Mouse (Mus musculus) forebrain, embryonic 13.5 days (tissue): Measurements from ENCODE around the gene Ano1. TPM values are rescaled to one million over a fixed set of nuclear protein-coding genes. Genes with fewer than 3 reads are reported as not detected.

Experiments used
- ATAC-seq: fragments of 200-750 bp; cut with Nextera tagmentation; 2 replicates; pipeline ENCODE4 v1.8.0; 2017
- H3K27ac ChIP-seq: fragments of 300-500 bp; sonication (generic); 2 replicates; pipeline ENCODE4 v1.5.1; 2015; ENCODE audit warnings: inconsistent platforms, mild to moderate bottlenecking, moderate library complexity
- H3K27me3 ChIP-seq: fragments of 300-500 bp; sonication (generic); 2 replicates; pipeline ENCODE4 v1.6.1; 2015; ENCODE audit warnings: mild to moderate bottlenecking, inconsistent platforms
- H3K36me3 ChIP-seq: fragments of 300-500 bp; sonication (generic); 2 replicates; pipeline ENCODE4 v1.6.1; 2015; ENCODE audit warnings: mild to moderate bottlenecking, inconsistent platforms; ENCODE audit not compliant: poor library complexity, severe bottlenecking
- H3K4me1 ChIP-seq: fragments of 300-500 bp; sonication (generic); 2 replicates; pipeline ENCODE4 v1.6.1; 2015; ENCODE audit warnings: inconsistent platforms
- H3K4me2 ChIP-seq: fragments of 300-500 bp; sonication (generic); 2 replicates; pipeline ENCODE4 v1.6.1; 2015; ENCODE audit warnings: inconsistent platforms, mild to moderate bottlenecking, moderate library complexity
- H3K4me3 ChIP-seq: fragments of 300-500 bp; sonication (generic); 2 replicates; pipeline ENCODE4 v1.5.1; 2015; ENCODE audit warnings: mild to moderate bottlenecking, inconsistent platforms
- H3K9ac ChIP-seq: fragments of 300-500 bp; sonication (generic); 2 replicates; pipeline ENCODE4 v1.6.1; 2015; ENCODE audit warnings: mild to moderate bottlenecking, inconsistent platforms
- H3K9me3 ChIP-seq: fragments of 300-500 bp; sonication (generic); replicated peaks from 2 replicates; pipeline ENCODE4 v1.6.1; 2016; ENCODE audit warnings: inconsistent platforms
- WGBS: fragments of 180-500 bp; shearing (Covaris S2); methylation state at CpG from one replicate; pipeline ENCODE4 v1.1.7; 2015; 5-methylcytosine and 5-hydroxymethylcytosine counted together
- polyA plus RNA-seq: library from polyadenylated mRNA; unstranded; fragments of >200 nt; fragmentation: Nextera tagmentation; extraction: Ambion mirVana; gene quantifications from 2 replicates; pipeline ENCODE4 v1.2.1, GENCODE M21; 2015

Ano1 gene
- polyA plus RNA-seq, 1 experiment from 2014 or later, result 12.3 TPM

- H3K4me3 ChIP-seq, result no peak overlapping the region
- ATAC-seq, result no peak
- peaks cover 34% of the 10 kb centered on the region for H3K27me3 ChIP-seq
- 53% methylated on average over 6 of the region's 6 CpGs for WGBS
- H3K36me3 ChIP-seq, result 0 out of 2 replicates have a peak, but pooled peaks cover 5% of the 10 kb centered on the region
- no peak overlapping the region; the same call in 1 of the 2 replicates for H3K27ac ChIP-seq
- H3K9ac ChIP-seq, result no peak overlapping the region
- no peak overlapping the region for H3K4me2 ChIP-seq
- peaks cover 4% of the 10 kb centered on the region; the same call in 1 of the 2 replicates for H3K4me1 ChIP-seq
- no peaks in the 10 kb centered on the region for H3K9me3 ChIP-seq
Observed at GRCm38 (mm10) chr7:144663566-144663965, 88.2 kb downstream of the Ano1 start.

- 86% methylated on average over 9 of the region's 9 CpGs for WGBS
- Histone ChIP-seq H3K4me1 (peaks cover 32% of the 10 kb centered on the region), H3K27me3 (peaks cover 52% of the 10 kb centered on the region), H3K4me3 (no peak overlapping the region), H3K9me3 (peaks cover 4% of the 10 kb centered on the region; the same call in 1 of the 2 replicates), H3K27ac (no peak overlapping the region), H3K9ac (no peak overlapping the region), H3K36me3 (no peaks in the 10 kb centered on the region), H3K4me2 (no peak overlapping the region)
- no peak for ATAC-seq
Observed at GRCm38 (mm10) chr7:144656261-144656967, 95.4 kb downstream of the Ano1 start.

- Histone ChIP-seq H3K4me2 (no peak overlapping the region), H3K9me3 (peaks cover 5% of the 10 kb centered on the region; the same call in 1 of the 2 replicates), H3K27me3 (peaks cover 54% of the 10 kb centered on the region), H3K4me3 (no peak overlapping the region), H3K4me1 (peaks cover 32% of the 10 kb centered on the region), H3K36me3 (no peaks in the 10 kb centered on the region; the same call in 1 of the 2 replicates), H3K27ac (peak overlapping the region; percentile 79), H3K9ac (peak overlapping the region; percentile 43)
- ATAC-seq, result peak; percentile 94
- WGBS, result 6% methylated on average over 10 of the region's 10 CpGs
Observed at GRCm38 (mm10) chr7:144653681-144654425, 97.9 kb downstream of the Ano1 start.

GRCm38 (mm10) chr7:144647547-144647946, 104.2 kb downstream of the Ano1 start:
- H3K4me3 ChIP-seq, result no peak overlapping the region
- H3K9ac ChIP-seq, result no peak overlapping the region
- no peak overlapping the region for H3K4me2 ChIP-seq
- H3K9me3 ChIP-seq, result peaks cover 5% of the 10 kb centered on the region; the same call in 1 of the 2 replicates
- 80% methylated on average over 5 of the region's 5 CpGs for WGBS
- peaks cover 14% of the 10 kb centered on the region; the same call in 1 of the 2 replicates for H3K36me3 ChIP-seq
- H3K27ac ChIP-seq, result no peak overlapping the region
- ATAC-seq, result no peak
- peaks cover 3% of the 10 kb centered on the region; the same call in 1 of the 2 replicates for H3K4me1 ChIP-seq
- peaks cover 51% of the 10 kb centered on the region for H3K27me3 ChIP-seq

GRCm38 (mm10) chr7:144640817-144641216, 111.0 kb downstream of the Ano1 start:
- H3K9me3 ChIP-seq, result no peaks in the 10 kb centered on the region
- H3K4me1 ChIP-seq, result peaks cover 18% of the 10 kb centered on the region
- no peak overlapping the region for H3K4me3 ChIP-seq
- H3K27me3 ChIP-seq, result no peaks in the 10 kb centered on the region
- H3K27ac ChIP-seq, result no peak overlapping the region
- ATAC-seq, result no peak
- no peak overlapping the region for H3K9ac ChIP-seq
- WGBS, result 26% methylated on average over 1 of the region's 1 CpGs
- H3K36me3 ChIP-seq, result peaks cover 6% of the 10 kb centered on the region; the same call in 1 of the 2 replicates
- H3K4me2 ChIP-seq, result no peak overlapping the region

- 53% methylated on average over 2 of the region's 2 CpGs for WGBS
- peaks cover 21% of the 10 kb centered on the region for H3K27me3 ChIP-seq
Observed at GRCm38 (mm10) chr7:144636000-144636399, 115.8 kb downstream of the Ano1 start.

GRCm38 (mm10) chr7:144634875-144635274, 116.9 kb downstream of the Ano1 start:
- no peak overlapping the region for H3K9ac ChIP-seq
- H3K27ac ChIP-seq, result no peak overlapping the region
- no peaks in the 10 kb centered on the region for H3K9me3 ChIP-seq
- H3K4me3 ChIP-seq, result no peak overlapping the region
- peaks cover 5% of the 10 kb centered on the region; the same call in 1 of the 2 replicates for H3K36me3 ChIP-seq
- no peak for ATAC-seq
- H3K27me3 ChIP-seq, result peaks cover 25% of the 10 kb centered on the region
- WGBS, result 81% methylated on average over 6 of the region's 6 CpGs
- H3K4me2 ChIP-seq, result no peak overlapping the region
- peaks cover 19% of the 10 kb centered on the region for H3K4me1 ChIP-seq

More at GRCm38 (mm10) chr7:144636000-144636399, 115.8 kb downstream of the Ano1 start:
- Histone ChIP-seq H3K4me1 (peaks cover 13% of the 10 kb centered on the region), H3K4me3 (no peak overlapping the region), H3K36me3 (peaks cover 5% of the 10 kb centered on the region; the same call in 1 of the 2 replicates), H3K9ac (no peak overlapping the region), H3K27ac (no peak overlapping the region), H3K4me2 (no peak overlapping the region), H3K9me3 (no peaks in the 10 kb centered on the region)
- no peak for ATAC-seq

GRCm38 (mm10) chr7:144634450-144634849, 117.3 kb downstream of the Ano1 start:
- no peak overlapping the region for H3K4me2 ChIP-seq
- no peaks in the 10 kb centered on the region for H3K9me3 ChIP-seq
- H3K4me1 ChIP-seq, result peaks cover 23% of the 10 kb centered on the region
- no peak for ATAC-seq
- H3K36me3 ChIP-seq, result peaks cover 5% of the 10 kb centered on the region; the same call in 1 of the 2 replicates
- H3K9ac ChIP-seq, result no peak overlapping the region
- WGBS, result 90% methylated on average over 3 of the region's 3 CpGs
- H3K4me3 ChIP-seq, result no peak overlapping the region
- no peak overlapping the region for H3K27ac ChIP-seq
- peaks cover 25% of the 10 kb centered on the region for H3K27me3 ChIP-seq

- Histone ChIP-seq H3K27me3 (peaks cover 25% of the 10 kb centered on the region), H3K36me3 (peaks cover 5% of the 10 kb centered on the region; the same call in 1 of the 2 replicates), H3K9ac (no peak overlapping the region), H3K9me3 (no peaks in the 10 kb centered on the region), H3K4me2 (no peak overlapping the region), H3K4me1 (peaks cover 44% of the 10 kb centered on the region), H3K27ac (no peak overlapping the region), H3K4me3 (no peak overlapping the region)
- no peak for ATAC-seq
Observed at GRCm38 (mm10) chr7:144632321-144632720, 119.5 kb downstream of the Ano1 start.

DNA sequence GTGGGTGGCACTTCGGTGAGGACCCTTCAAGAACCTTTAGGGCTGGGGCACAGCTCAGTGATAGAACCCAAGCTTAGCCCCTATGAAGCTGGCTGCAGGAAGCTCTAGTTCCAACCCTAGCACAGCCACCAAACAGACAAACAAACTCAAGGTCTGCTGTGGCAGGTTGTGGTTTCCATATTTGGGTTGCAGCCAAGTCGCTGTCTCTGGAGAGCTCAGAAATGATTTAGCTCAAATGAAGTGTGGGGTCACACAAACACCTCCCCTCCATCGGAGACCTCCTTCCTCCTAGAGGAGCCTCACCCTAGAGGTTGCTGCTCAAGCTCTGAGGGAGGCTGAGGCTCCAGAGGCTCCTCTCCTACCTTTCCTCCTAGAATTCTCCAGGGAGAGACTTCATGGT, 121.2 kb downstream of the Ano1 start:
- ATAC-seq, result no peak
- Histone ChIP-seq H3K27me3 (peaks cover 27% of the 10 kb centered on the region), H3K4me1 (peaks cover 52% of the 10 kb centered on the region), H3K36me3 (peaks cover 5% of the 10 kb centered on the region; the same call in 1 of the 2 replicates), H3K27ac (peak overlapping the region; percentile 19), H3K9ac (no peak overlapping the region), H3K4me2 (no peak overlapping the region), H3K9me3 (no peaks in the 10 kb centered on the region), H3K4me3 (no peak overlapping the region)
- WGBS, result 83% methylated on average over 3 of the region's 3 CpGs

GRCm38 (mm10) chr7:144628334-144628915, 123.3 kb downstream of the Ano1 start:
- Histone ChIP-seq H3K4me3 (no peak overlapping the region), H3K4me1 (peaks cover 52% of the 10 kb centered on the region), H3K9me3 (no peaks in the 10 kb centered on the region), H3K27me3 (peaks cover 25% of the 10 kb centered on the region), H3K4me2 (0 out of 2 replicates have a peak overlapping the region, but pooled peaks have one; percentile 15), H3K9ac (no peak overlapping the region), H3K27ac (peak overlapping the region; percentile 85), H3K36me3 (peaks cover 5% of the 10 kb centered on the region; the same call in 1 of the 2 replicates)
- ATAC-seq, result peak; percentile 87
- WGBS, result 0% methylated on average over 3 of the region's 3 CpGs
